9 mouse cellular contexts compared by ENCODE assay signal in the genomic region with DNA sequence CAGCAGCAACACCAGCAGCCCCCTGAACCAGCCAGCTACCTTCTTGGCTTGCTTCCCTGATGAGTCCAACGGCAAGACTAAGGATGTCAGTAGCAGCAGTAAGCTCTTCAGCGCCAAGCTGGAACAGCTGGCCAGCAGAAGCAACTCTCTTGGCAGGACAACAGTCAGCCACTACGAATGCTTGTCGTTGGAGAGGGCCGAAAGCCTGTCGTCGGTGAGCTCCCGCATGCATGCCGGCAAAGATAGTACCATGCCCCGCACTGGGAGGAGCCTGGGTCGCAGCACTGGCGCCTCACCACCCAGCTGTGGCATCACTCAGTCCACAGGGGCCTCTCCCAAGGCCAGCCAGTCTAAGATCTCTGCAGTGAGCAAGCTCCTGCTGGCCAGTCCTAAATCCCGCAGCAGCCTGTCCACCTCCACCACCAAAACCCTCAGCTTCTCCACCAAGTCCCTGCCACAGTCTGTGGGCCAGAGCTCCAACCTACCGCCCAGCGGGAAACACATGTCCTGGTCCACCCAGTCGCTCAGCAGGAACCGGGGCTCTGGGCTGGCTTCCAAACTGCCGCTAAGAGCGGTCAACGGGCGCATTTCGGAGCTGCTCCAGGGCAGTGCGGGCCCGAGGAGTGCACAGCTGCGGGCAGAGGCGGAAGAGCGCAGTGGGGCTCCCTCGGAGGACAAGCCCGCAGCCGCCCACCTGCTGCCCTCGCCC.
DNase-seq lines count a peak whose midpoint lies in the region; ATAC-seq and TF ChIP-seq lines count a peak whose summit lies in the region.
"Had no signal": no experiment of that assay in that cellular context is flagged by ENCODE, and none has a peak within 500 bp of the region (broad histone marks: within the 10 kb centered on the region; RNA-seq: fewer than 3 reads in every experiment).

No protein-coding gene starts in this region.

- H3K27me3 ChIP-seq in E14TG2a.4 (ENCODE audit: insufficient read depth, low read length), result peaks cover 76% of the 10 kb centered on the region
- no peaks in the 10 kb centered on the region for H3K27me3 ChIP-seq in hindbrain, embryonic 16.5 days (replicated peaks; ENCODE audit: control insufficient read depth, insufficient read depth, low read length)

- no peak overlapping the region for H3K9ac ChIP-seq in hindbrain, embryonic 16.5 days (ENCODE audit: low read depth, low read length)

- peak overlapping the region; percentile 36; the same call in 1 of the 2 replicates for H3K4me2 ChIP-seq in hindbrain, embryonic 16.5 days (ENCODE audit: low read length)

- peak; percentile 40 for DNase-seq in gastrocnemius, adult 2 months
- no peak for DNase-seq in gastrocnemius, postnatal 25 days
- peak; percentile 28 to 31 for DNase-seq in cerebellum, postnatal 36 days
- no peak for DNase-seq in spleen, postnatal 36 days (ENCODE audit: low spot score in 2 of 2)
- no peak for DNase-seq in T-cell, adult 2 months (ENCODE audit: low spot score)
- DNase-seq: B cell, adult 2 months had no signal

- H3K27ac ChIP-seq in gastrocnemius, adult 2 months, result no peak overlapping the region
- no peak overlapping the region for H3K27ac ChIP-seq in hindbrain, embryonic 16.5 days (ENCODE audit: low read depth, low read length)

- peak overlapping the region; percentile 29 for H3K4me3 ChIP-seq in gastrocnemius, adult 2 months
- H3K4me3 ChIP-seq in E14TG2a.4 (replicated peaks; ENCODE audit: low read length), result peak overlapping the region; percentile 74
- H3K4me3 ChIP-seq in hindbrain, embryonic 16.5 days (ENCODE audit: low read length), result no peak overlapping the region

- TF ChIP-seq CTCF in gastrocnemius, adult 2 months (IDR thresholded peaks at IDR 0.05), result no peak
- no peak for TF ChIP-seq CTCF in E14TG2a.4 (conservative IDR thresholded peaks at IDR 0.05; ENCODE audit: low read length)

- H3K9me3 ChIP-seq in E14TG2a.4 (ENCODE audit: low read length), result no peaks in the 10 kb centered on the region
- no peaks in the 10 kb centered on the region for H3K9me3 ChIP-seq in hindbrain, embryonic 16.5 days (ENCODE audit: control insufficient read depth, low read length)

- no peak for ATAC-seq in hindbrain, embryonic 16.5 days
- no peak for ATAC-seq in CD4-positive, CD25-positive, alpha-beta regulatory T cell, adult 4 months

- intact Hi-C loops in gastrocnemius, adult 2 months (cut with DNase I), result no loop called here

- 41% methylated on average over 31 of the region's 31 CpGs for WGBS in hindbrain, embryonic 16.5 days

- no peaks in the 10 kb centered on the region for H3K36me3 ChIP-seq in E14TG2a.4 (ENCODE audit: insufficient read depth, low read length)
- H3K36me3 ChIP-seq in hindbrain, embryonic 16.5 days (ENCODE audit: control insufficient read depth, insufficient read depth, low read length), result peaks cover 3% of the 10 kb centered on the region; the same call in 1 of the 2 replicates

- H3K4me1 ChIP-seq in E14TG2a.4 (replicated peaks; ENCODE audit: low read depth, low read length), result peaks cover 35% of the 10 kb centered on the region
- peaks cover 15% of the 10 kb centered on the region for H3K4me1 ChIP-seq in hindbrain, embryonic 16.5 days (ENCODE audit: control insufficient read depth, insufficient read depth, low read depth, low read length)

Comparison
In these comparisons a context has a peak if more than half of its experiments do, and no peak if none do; other contexts are left out.
1. DNase-seq: peak in gastrocnemius, adult 2 months (single experiment) and cerebellum, postnatal 36 days (2 of 2); none in gastrocnemius, postnatal 25 days (single experiment), spleen, postnatal 36 days (0 of 2) and T-cell, adult 2 months (single experiment).